Mouse (Mus musculus): ENCODE measurements around the gene 5031439G07Rik. TPM values are rescaled to one million over a fixed set of nuclear protein-coding genes. Genes with fewer than 3 reads are reported as not detected.

Gene 5031439G07Rik
- polyA plus RNA-seq, 1 experiment from 2014 or later, result 4.3 TPM

GRCm38 (mm10) chr15:84960692-84961091 lies 27.7 kb downstream of the 5031439G07Rik start:
- Histone ChIP-seq H3K4me1 (ENCODE audit: insufficient read depth, low read depth, low read length) (no peaks in the 10 kb centered on the region), H3K4me3 (ENCODE audit: low read depth, low read length) (no peak overlapping the region), H3K36me3 (ENCODE audit: insufficient read depth, low read length) (no peaks in the 10 kb centered on the region), H3K4me2 (replicated peaks; ENCODE audit: low read depth, low read length) (no peak overlapping the region), H3K27ac (ENCODE audit: low read length) (no peak overlapping the region), H3K9me3 (ENCODE audit: low read length) (no peaks in the 10 kb centered on the region), H3K27me3 (replicated peaks; ENCODE audit: insufficient read depth, low read length) (no peaks in the 10 kb centered on the region), H3K9ac (replicated peaks; ENCODE audit: low read depth) (no peak overlapping the region)
- TF ChIP-seq EP300 (IDR thresholded peaks at IDR 0.05) (no peak), CTCF (IDR thresholded peaks at IDR 0.05) (no peak)
- ATAC-seq (no peak), DNase-seq (ENCODE audit: low spot score) (no peak)
- WGBS, result 40% methylated on average over 8 of the region's 8 CpGs

- 57% methylated on average over 6 of the region's 6 CpGs for WGBS
- Histone ChIP-seq H3K4me1 (ENCODE audit: insufficient read depth, low read depth, low read length) (no peaks in the 10 kb centered on the region), H3K4me2 (replicated peaks; ENCODE audit: low read depth, low read length) (no peak overlapping the region), H3K9ac (replicated peaks; ENCODE audit: low read depth) (no peak overlapping the region), H3K4me3 (ENCODE audit: low read depth, low read length) (no peak overlapping the region), H3K27me3 (replicated peaks; ENCODE audit: insufficient read depth, low read length) (no peaks in the 10 kb centered on the region), H3K36me3 (ENCODE audit: insufficient read depth, low read length) (0 out of 2 replicates have a peak, but pooled peaks cover 6% of the 10 kb centered on the region), H3K9me3 (ENCODE audit: low read length) (no peaks in the 10 kb centered on the region), H3K27ac (ENCODE audit: low read length) (no peak overlapping the region)
- DNase-seq (ENCODE audit: low spot score) (no peak), ATAC-seq (no peak)
- TF ChIP-seq CTCF (IDR thresholded peaks at IDR 0.05), result no peak
- no peak for TF ChIP-seq EP300 (IDR thresholded peaks at IDR 0.05)
Observed at GRCm38 (mm10) chr15:84959891-84960290, 28.5 kb downstream of the 5031439G07Rik start.

- no peaks in the 10 kb centered on the region for H3K4me1 ChIP-seq (ENCODE audit: insufficient read depth, low read depth, low read length)
- 0 out of 2 replicates have a peak, but pooled peaks cover 6% of the 10 kb centered on the region for H3K36me3 ChIP-seq (ENCODE audit: insufficient read depth, low read length)
- no peak for TF ChIP-seq EP300 (IDR thresholded peaks at IDR 0.05)
- no peak overlapping the region for H3K27ac ChIP-seq (ENCODE audit: low read length)
- H3K4me2 ChIP-seq (replicated peaks; ENCODE audit: low read depth, low read length), result no peak overlapping the region
- DNase-seq (ENCODE audit: low spot score) (no peak), ATAC-seq (no peak)
- no peak overlapping the region for H3K4me3 ChIP-seq (ENCODE audit: low read depth, low read length)
- no peaks in the 10 kb centered on the region for H3K27me3 ChIP-seq (replicated peaks; ENCODE audit: insufficient read depth, low read length)
- H3K9ac ChIP-seq (replicated peaks; ENCODE audit: low read depth), result no peak overlapping the region
- whole genome bisulfite sequencing, result 86% methylated on average over 3 of the region's 3 CpGs
- H3K9me3 ChIP-seq (ENCODE audit: low read length), result no peaks in the 10 kb centered on the region
Observed at GRCm38 (mm10) chr15:84958331-84958730, 30.0 kb downstream of the 5031439G07Rik start.

- TF ChIP-seq EP300 (IDR thresholded peaks at IDR 0.05) (no peak), CTCF (IDR thresholded peaks at IDR 0.05) (no peak)
- Histone ChIP-seq H3K9me3 (ENCODE audit: low read length) (no peaks in the 10 kb centered on the region), H3K9ac (replicated peaks; ENCODE audit: low read depth) (no peak overlapping the region), H3K4me3 (ENCODE audit: low read depth, low read length) (no peak overlapping the region), H3K4me1 (ENCODE audit: insufficient read depth, low read depth, low read length) (no peaks in the 10 kb centered on the region), H3K27me3 (replicated peaks; ENCODE audit: insufficient read depth, low read length) (no peaks in the 10 kb centered on the region), H3K36me3 (ENCODE audit: insufficient read depth, low read length) (peaks cover 6% of the 10 kb centered on the region; the same call in 1 of the 2 replicates), H3K4me2 (replicated peaks; ENCODE audit: low read depth, low read length) (no peak overlapping the region), H3K27ac (ENCODE audit: low read length) (no peak overlapping the region)
- WGBS, result 33% methylated on average over 3 of the region's 3 CpGs
- no peak for ATAC-seq
- no peak for DNase-seq (ENCODE audit: low spot score)
Observed at GRCm38 (mm10) chr15:84957851-84958250, 30.5 kb downstream of the 5031439G07Rik start.

- H3K4me2 ChIP-seq (replicated peaks; ENCODE audit: low read depth, low read length), result no peak overlapping the region
- TF ChIP-seq EP300 (IDR thresholded peaks at IDR 0.05) (no peak), CTCF (IDR thresholded peaks at IDR 0.05) (no peak)
- no peak overlapping the region for H3K9ac ChIP-seq (replicated peaks; ENCODE audit: low read depth)
- WGBS, result 87% methylated on average over 11 of the region's 11 CpGs
- H3K27me3 ChIP-seq (replicated peaks; ENCODE audit: insufficient read depth, low read length), result no peaks in the 10 kb centered on the region
- no peak for DNase-seq (ENCODE audit: low spot score)
- no peak for ATAC-seq
- no peak overlapping the region for H3K27ac ChIP-seq (ENCODE audit: low read length)
- peaks cover 19% of the 10 kb centered on the region; the same call in 1 of the 2 replicates for H3K36me3 ChIP-seq (ENCODE audit: insufficient read depth, low read length)
- no peak overlapping the region for H3K4me3 ChIP-seq (ENCODE audit: low read depth, low read length)
- H3K4me1 ChIP-seq (ENCODE audit: insufficient read depth, low read depth, low read length), result no peaks in the 10 kb centered on the region
- no peaks in the 10 kb centered on the region for H3K9me3 ChIP-seq (ENCODE audit: low read length)
Observed at GRCm38 (mm10) chr15:84953259-84953658, 35.1 kb downstream of the 5031439G07Rik start.

- Histone ChIP-seq H3K9me3 (ENCODE audit: low read length) (no peaks in the 10 kb centered on the region), H3K4me1 (ENCODE audit: insufficient read depth, low read depth, low read length) (no peaks in the 10 kb centered on the region), H3K27ac (ENCODE audit: low read length) (no peak overlapping the region), H3K27me3 (replicated peaks; ENCODE audit: insufficient read depth, low read length) (no peaks in the 10 kb centered on the region), H3K4me3 (ENCODE audit: low read depth, low read length) (no peak overlapping the region), H3K4me2 (replicated peaks; ENCODE audit: low read depth, low read length) (no peak overlapping the region), H3K36me3 (ENCODE audit: insufficient read depth, low read length) (peaks cover 16% of the 10 kb centered on the region; the same call in 1 of the 2 replicates), H3K9ac (replicated peaks; ENCODE audit: low read depth) (no peak overlapping the region)
- DNase-seq (ENCODE audit: low spot score), result no peak
- no peak for TF ChIP-seq CTCF (IDR thresholded peaks at IDR 0.05)
- TF ChIP-seq EP300 (IDR thresholded peaks at IDR 0.05), result no peak
- no peak for ATAC-seq
- 82% methylated on average over 4 of the region's 4 CpGs for WGBS
Observed at GRCm38 (mm10) chr15:84950053-84950452, 38.3 kb downstream of the 5031439G07Rik start.

GRCm38 (mm10) chr15:84948990-84949389 lies 39.4 kb downstream of the 5031439G07Rik start:
- DNase-seq (ENCODE audit: low spot score) (no peak), ATAC-seq (no peak)
- H3K27ac ChIP-seq (ENCODE audit: low read length), result no peak overlapping the region
- no peak overlapping the region for H3K4me2 ChIP-seq (replicated peaks; ENCODE audit: low read depth, low read length)
- H3K9ac ChIP-seq (replicated peaks; ENCODE audit: low read depth), result no peak overlapping the region
- H3K4me3 ChIP-seq (ENCODE audit: low read depth, low read length), result no peak overlapping the region
- H3K36me3 ChIP-seq (ENCODE audit: insufficient read depth, low read length), result peaks cover 16% of the 10 kb centered on the region; the same call in 1 of the 2 replicates
- 79% methylated on average over 12 of the region's 14 CpGs for WGBS
- TF ChIP-seq CTCF (IDR thresholded peaks at IDR 0.05) (no peak), EP300 (IDR thresholded peaks at IDR 0.05) (no peak)
- no peaks in the 10 kb centered on the region for H3K4me1 ChIP-seq (ENCODE audit: insufficient read depth, low read depth, low read length)
- H3K27me3 ChIP-seq (replicated peaks; ENCODE audit: insufficient read depth, low read length), result no peaks in the 10 kb centered on the region
- no peaks in the 10 kb centered on the region for H3K9me3 ChIP-seq (ENCODE audit: low read length)
